Mouse (Mus musculus) liver, embryonic 15.5 days (tissue): ENCODE data around the gene Adam10. TPM values are rescaled to one million over a fixed set of nuclear protein-coding genes. Genes with fewer than 3 reads are reported as not detected.

Source experiments
- ATAC-seq: fragments of 200-750 bp; cut with Nextera tagmentation; 2 replicates; pipeline ENCODE4 v1.8.0; 2017; ENCODE audit warnings: moderate number of reproducible peaks, mild to moderate bottlenecking, moderate library complexity; ENCODE audit not compliant: insufficient read depth
- H3K27ac ChIP-seq: fragments of 300-500 bp; sonication (generic); replicated peaks from 2 replicates; pipeline ENCODE4 v1.5.1; 2015; ENCODE audit warnings: mild to moderate bottlenecking, inconsistent platforms
- H3K27me3 ChIP-seq: fragments of 300-500 bp; sonication (generic); 2 replicates; pipeline ENCODE4 v1.6.1; 2015; ENCODE audit warnings: mild to moderate bottlenecking, inconsistent platforms
- H3K36me3 ChIP-seq: fragments of 300-500 bp; sonication (generic); replicated peaks from 2 replicates; pipeline ENCODE4 v1.6.1; 2015; ENCODE audit warnings: moderate library complexity, mild to moderate bottlenecking, inconsistent platforms
- H3K4me1 ChIP-seq: fragments of 300-500 bp; sonication (generic); replicated peaks from 2 replicates; pipeline ENCODE4 v1.6.1; 2015; ENCODE audit warnings: inconsistent platforms
- H3K4me2 ChIP-seq: fragments of 300-500 bp; sonication (generic); 2 replicates; pipeline ENCODE4 v1.6.1; 2015; ENCODE audit warnings: moderate library complexity, mild to moderate bottlenecking, inconsistent platforms
- H3K4me3 ChIP-seq: fragments of 300-500 bp; sonication (generic); replicated peaks from 2 replicates; pipeline ENCODE4 v1.5.1; 2015; ENCODE audit warnings: mild to moderate bottlenecking, inconsistent platforms
- H3K9ac ChIP-seq: fragments of 300-500 bp; sonication (generic); 2 replicates; pipeline ENCODE4 v1.6.1; 2015; ENCODE audit warnings: moderate library complexity, mild to moderate bottlenecking, inconsistent platforms
- H3K9me3 ChIP-seq: fragments of 300-500 bp; sonication (generic); replicated peaks from 2 replicates; pipeline ENCODE4 v1.6.1; 2016; ENCODE audit warnings: inconsistent platforms
- WGBS: fragments of 180-500 bp; shearing (Covaris S2); methylation state at CpG from one replicate; pipeline ENCODE4 v1.1.7; 2015; ENCODE audit warnings: mixed read lengths; ENCODE audit not compliant: insufficient replicate concordance; 5-methylcytosine and 5-hydroxymethylcytosine counted together
- polyA plus RNA-seq: library from polyadenylated mRNA; unstranded; fragments of >200 nt; fragmentation: Nextera tagmentation; extraction: Ambion mirVana; gene quantifications from 2 replicates; pipeline ENCODE4 v1.2.1, GENCODE M21; 2015

Adam10 gene
- polyA plus RNA-seq, 1 experiment from 2014 or later: 71.9 TPM

GRCm38 (mm10) chr9:70698090-70698489 is 19.3 kb downstream of the Adam10 start:
- H3K27ac ChIP-seq: peak overlapping the region; percentile 22; the same call in 1 of the 2 replicates
- no peak overlapping the region for H3K4me3 ChIP-seq
- ATAC-seq: no peak
- WGBS: 16% methylated on average over 1 of the region's 1 CpGs
- H3K4me2 ChIP-seq: no peak overlapping the region
- peaks cover 64% of the 10 kb centered on the region for H3K4me1 ChIP-seq
- H3K9me3 ChIP-seq: no peaks in the 10 kb centered on the region
- no peaks in the 10 kb centered on the region for H3K36me3 ChIP-seq
- no peak overlapping the region for H3K9ac ChIP-seq
- H3K27me3 ChIP-seq: no peaks in the 10 kb centered on the region

- Histone ChIP-seq H3K4me2 (peak overlapping the region; percentile 37), H3K36me3 (peaks cover 37% of the 10 kb centered on the region), H3K4me1 (peaks cover 37% of the 10 kb centered on the region), H3K9me3 (no peaks in the 10 kb centered on the region), H3K4me3 (0 out of 2 replicates have a peak overlapping the region, but pooled peaks have one; percentile 1), H3K27ac (peak overlapping the region; percentile 66), H3K9ac (no peak overlapping the region), H3K27me3 (no peaks in the 10 kb centered on the region)
- 44% methylated on average over 5 of the region's 5 CpGs for WGBS
- peak; percentile 95 for ATAC-seq
Observed at GRCm38 (mm10) chr9:70703597-70704203, 24.9 kb downstream of the Adam10 start.

GRCm38 (mm10) chr9:70706444-70706843 is 27.6 kb downstream of the Adam10 start:
- Histone ChIP-seq H3K4me2 (no peak overlapping the region), H3K36me3 (peaks cover 59% of the 10 kb centered on the region), H3K27ac (no peak overlapping the region), H3K27me3 (no peaks in the 10 kb centered on the region), H3K4me3 (no peak overlapping the region), H3K4me1 (peaks cover 27% of the 10 kb centered on the region), H3K9ac (no peak overlapping the region), H3K9me3 (no peaks in the 10 kb centered on the region)
- 76% methylated on average over 1 of the region's 1 CpGs for WGBS
- ATAC-seq: no peak

GRCm38 (mm10) chr9:70729544-70729943 is 50.7 kb downstream of the Adam10 start:
- peaks cover 35% of the 10 kb centered on the region for H3K4me1 ChIP-seq
- no peak overlapping the region for H3K27ac ChIP-seq
- WGBS: 90% methylated on average over 2 of the region's 2 CpGs
- H3K27me3 ChIP-seq: no peaks in the 10 kb centered on the region
- ATAC-seq: no peak
- H3K4me2 ChIP-seq: no peak overlapping the region
- H3K36me3 ChIP-seq: peaks cover 52% of the 10 kb centered on the region
- no peak overlapping the region for H3K9ac ChIP-seq
- H3K9me3 ChIP-seq: no peaks in the 10 kb centered on the region
- no peak overlapping the region for H3K4me3 ChIP-seq

- Histone ChIP-seq H3K4me2 (no peak overlapping the region), H3K27me3 (no peaks in the 10 kb centered on the region), H3K4me1 (peaks cover 35% of the 10 kb centered on the region), H3K4me3 (no peak overlapping the region), H3K36me3 (peaks cover 42% of the 10 kb centered on the region), H3K27ac (no peak overlapping the region), H3K9ac (no peak overlapping the region), H3K9me3 (no peaks in the 10 kb centered on the region)
- no peak for ATAC-seq
Observed at GRCm38 (mm10) chr9:70731079-70731478, 52.3 kb downstream of the Adam10 start.

GRCm38 (mm10) chr9:70733208-70733607 is 54.4 kb downstream of the Adam10 start:
- WGBS: 31% methylated on average over 2 of the region's 2 CpGs
- H3K9me3 ChIP-seq: no peaks in the 10 kb centered on the region
- H3K27ac ChIP-seq: peak overlapping the region; percentile 84
- H3K27me3 ChIP-seq: no peaks in the 10 kb centered on the region
- H3K4me1 ChIP-seq: peaks cover 44% of the 10 kb centered on the region
- peak overlapping the region; percentile 56 for H3K4me2 ChIP-seq
- peaks cover 51% of the 10 kb centered on the region for H3K36me3 ChIP-seq
- H3K9ac ChIP-seq: peak overlapping the region; percentile 32; the same call in 1 of the 2 replicates
- H3K4me3 ChIP-seq: peak overlapping the region; percentile 15
- peak; percentile 98 for ATAC-seq

GRCm38 (mm10) chr9:70739998-70740397 is 61.2 kb downstream of the Adam10 start:
- Histone ChIP-seq H3K4me2 (no peak overlapping the region), H3K27ac (no peak overlapping the region), H3K27me3 (no peaks in the 10 kb centered on the region), H3K4me3 (no peak overlapping the region), H3K4me1 (peaks cover 11% of the 10 kb centered on the region; the same call in 1 of the 2 replicates), H3K9ac (no peak overlapping the region), H3K36me3 (peaks cover 57% of the 10 kb centered on the region), H3K9me3 (no peaks in the 10 kb centered on the region)
- ATAC-seq: no peak
- 72% methylated on average over 5 of the region's 5 CpGs for WGBS

- Histone ChIP-seq H3K4me1 (no peaks in the 10 kb centered on the region; the same call in none of the 2 replicates), H3K36me3 (peaks cover 78% of the 10 kb centered on the region), H3K27ac (no peak overlapping the region), H3K4me2 (no peak overlapping the region), H3K9me3 (no peaks in the 10 kb centered on the region), H3K27me3 (no peaks in the 10 kb centered on the region), H3K9ac (no peak overlapping the region), H3K4me3 (no peak overlapping the region)
- 50% methylated on average over 3 of the region's 3 CpGs for WGBS
- ATAC-seq: peak; percentile 18; the same call in 1 of the 2 replicates
Observed at GRCm38 (mm10) chr9:70751504-70752222, 72.9 kb downstream of the Adam10 start.

GRCm38 (mm10) chr9:70760974-70761373 is 82.2 kb downstream of the Adam10 start:
- peaks cover 94% of the 10 kb centered on the region for H3K36me3 ChIP-seq
- peak overlapping the region; percentile 14; the same call in 1 of the 2 replicates for H3K27ac ChIP-seq
- H3K9me3 ChIP-seq: no peaks in the 10 kb centered on the region
- WGBS: 81% methylated on average over 5 of the region's 5 CpGs
- H3K4me3 ChIP-seq: no peak overlapping the region
- peaks cover 5% of the 10 kb centered on the region; the same call in 1 of the 2 replicates for H3K4me1 ChIP-seq
- no peak overlapping the region for H3K9ac ChIP-seq
- H3K27me3 ChIP-seq: no peaks in the 10 kb centered on the region
- ATAC-seq: no peak
- H3K4me2 ChIP-seq: no peak overlapping the region

- Histone ChIP-seq H3K36me3 (peaks cover 93% of the 10 kb centered on the region), H3K9me3 (no peaks in the 10 kb centered on the region), H3K27ac (no peak overlapping the region), H3K27me3 (no peaks in the 10 kb centered on the region), H3K4me3 (no peak overlapping the region), H3K9ac (no peak overlapping the region), H3K4me1 (peaks cover 18% of the 10 kb centered on the region), H3K4me2 (no peak overlapping the region)
- ATAC-seq: no peak
- 26% methylated on average over 2 of the region's 2 CpGs for WGBS
Observed at GRCm38 (mm10) chr9:70775517-70775916, 96.7 kb downstream of the Adam10 start.

- 81% methylated on average over 3 of the region's 3 CpGs for WGBS
- Histone ChIP-seq H3K4me1 (no peaks in the 10 kb centered on the region; the same call in 1 of the 2 replicates), H3K27ac (no peak overlapping the region), H3K9ac (no peak overlapping the region), H3K4me2 (no peak overlapping the region), H3K4me3 (no peak overlapping the region), H3K27me3 (no peaks in the 10 kb centered on the region), H3K36me3 (peaks cover 79% of the 10 kb centered on the region), H3K9me3 (no peaks in the 10 kb centered on the region)
- ATAC-seq: no peak
Observed at GRCm38 (mm10) chr9:70782191-70782590, 103.4 kb downstream of the Adam10 start.
